Mouse (Mus musculus) MEL (cell line): ENCODE measurements around the gene Abcb6.
A peak's percentile ranks its signal among the peaks of the same experiment; 100 is the strongest.

ENCODE experiments used
- CTCF ChIP-seq, 3 experiments: IDR thresholded peaks in 2 of 3; conservative IDR thresholded peaks in 1 of 3; 2 replicates each; pipeline ENCODE4 v1.5.1; 2011 to 2012; ENCODE audit warnings: low read length in 3 of 3, low read depth in 2 of 3, mild to moderate bottlenecking in 2 of 3, improper control_type of control experiment in 1 of 3, inconsistent platforms in 1 of 3, mixed read lengths in 1 of 3, moderate library complexity in 1 of 3; ENCODE audit not compliant: control insufficient read depth in 1 of 3, insufficient read depth in 1 of 3, poor library complexity in 1 of 3, severe bottlenecking in 1 of 3
- E2F4 ChIP-seq: IDR thresholded peaks from 2 replicates; pipeline ENCODE4 v1.6.1; 2011; ENCODE audit warnings: low read depth, low read length, improper control_type of control experiment, borderline replicate concordance
- EP300 ChIP-seq, 2 experiments: IDR thresholded peaks; 2 replicates each; pipeline ENCODE4 v1.6.1; 2011; ENCODE audit warnings: improper control_type of control experiment in 2 of 2, low read length in 2 of 2, low read depth in 1 of 2, mild to moderate bottlenecking in 1 of 2
- HCFC1 ChIP-seq: IDR thresholded peaks from 2 replicates; pipeline ENCODE4 v1.6.1; 2012; ENCODE audit warnings: low read depth, mild to moderate bottlenecking, inconsistent platforms, low read length, improper control_type of control experiment, moderate library complexity
- MAFK ChIP-seq: IDR thresholded peaks from 2 replicates; pipeline ENCODE4 v1.6.1; 2011; ENCODE audit warnings: low read depth, mild to moderate bottlenecking, low read length, improper control_type of control experiment, borderline replicate concordance
- MAZ ChIP-seq: IDR thresholded peaks from 2 replicates; pipeline ENCODE4 v1.6.1; 2012; ENCODE audit warnings: low read depth, mild to moderate bottlenecking, inconsistent platforms, low read length, improper control_type of control experiment
- NRF1 ChIP-seq: IDR thresholded peaks from 2 replicates; pipeline ENCODE4 v1.6.1; 2014; ENCODE audit warnings: low read depth, mild to moderate bottlenecking, inconsistent platforms, low read length, improper control_type of control experiment, moderate library complexity; ENCODE audit not compliant: poor library complexity, insufficient read depth, severe bottlenecking
- POLR2A ChIP-seq, 2 experiments: IDR thresholded peaks; 2 replicates each; pipeline ENCODE4 v1.6.1; 2011 to 2012; ENCODE audit warnings: low read length in 2 of 2, mild to moderate bottlenecking in 2 of 2, control low read depth in 1 of 2, improper control_type of control experiment in 1 of 2, low read depth in 1 of 2, moderate library complexity in 1 of 2; ENCODE audit not compliant: control insufficient read depth in 1 of 2, insufficient read depth in 1 of 2, poor library complexity in 1 of 2
- POLR2AphosphoS2 ChIP-seq: IDR thresholded peaks from 2 replicates; pipeline ENCODE4 v1.6.1; 2011; ENCODE audit warnings: low read length, improper control_type of control experiment
- RAD21 ChIP-seq: IDR thresholded peaks from 2 replicates; pipeline ENCODE4 v1.6.1; 2011; ENCODE audit warnings: mild to moderate bottlenecking, low read depth, low read length, improper control_type of control experiment
- SIN3A ChIP-seq: IDR thresholded peaks from 2 replicates; pipeline ENCODE4 v1.6.1; 2012; ENCODE audit warnings: low read length, improper control_type of control experiment, inconsistent platforms
- TCF12 ChIP-seq: IDR thresholded peaks from 2 replicates; pipeline ENCODE4 v1.6.1; 2014; ENCODE audit warnings: low read depth, mild to moderate bottlenecking, inconsistent platforms, low read length, improper control_type of control experiment, moderate library complexity
- USF1 ChIP-seq: IDR thresholded peaks from 2 replicates; pipeline ENCODE4 v1.6.1; 2014; ENCODE audit warnings: low read depth, mild to moderate bottlenecking, inconsistent platforms, low read length, improper control_type of control experiment, moderate library complexity
- ZC3H11A ChIP-seq: IDR thresholded peaks from 2 replicates; pipeline ENCODE4 v1.6.1; 2012; ENCODE audit warnings: low read depth, mild to moderate bottlenecking, inconsistent platforms, low read length, improper control_type of control experiment

DNA sequence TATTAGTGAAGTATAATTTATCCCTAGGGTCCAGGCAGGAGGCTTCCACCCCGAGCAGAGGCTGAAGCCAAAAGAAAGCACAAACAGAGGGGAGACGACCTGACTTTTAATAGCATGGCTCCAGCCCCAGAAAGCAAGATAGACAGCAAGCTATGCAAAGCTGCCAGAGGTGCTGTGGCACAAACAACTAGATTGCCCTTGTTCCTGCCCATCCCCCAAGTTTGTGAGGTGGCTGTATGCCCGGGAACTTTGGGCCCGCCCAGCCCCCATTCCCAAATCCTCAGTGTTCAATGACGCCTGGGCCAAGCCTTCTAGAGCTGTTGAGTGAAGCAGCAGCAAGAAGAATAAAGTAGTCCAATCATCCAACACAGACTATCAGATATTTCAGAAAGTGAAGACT is 34.7 kb upstream of the Abcb6 start:
- TF ChIP-seq POLR2A (IDR thresholded peaks at IDR 0.05; ENCODE audit: control insufficient read depth in 1 of 2, insufficient read depth in 1 of 2, low read depth in 1 of 2, low read length in 2 of 2, poor library complexity in 1 of 2) (0 out of 4 replicates have a peak, but pooled peaks of 1 of the 2 experiments have one; percentile 13), RAD21 (no peak), EP300 (IDR thresholded peaks at IDR 0.05; ENCODE audit: low read depth in 1 of 2, low read length in 2 of 2) (no peak), MAZ (no peak), SIN3A (no peak), TCF12 (no peak), CTCF (IDR thresholded peaks at IDR 0.05 in 2 of 3, conservative IDR thresholded peaks at IDR 0.05 in 1 of 3; ENCODE audit: control insufficient read depth in 1 of 3, insufficient read depth in 1 of 3, low read depth in 2 of 3, low read length in 3 of 3, poor library complexity in 1 of 3, severe bottlenecking in 1 of 3) (no peak), E2F4 (no peak), HCFC1 (no peak), NRF1 (no peak), MAFK (no peak), USF1 (no peak), POLR2AphosphoS2 (0 out of 2 replicates have a peak, but pooled peaks have one; percentile 8), ZC3H11A (no peak)
